Mouse (Mus musculus): ENCODE results near the gene Lypd8. TPM values are rescaled to one million over a fixed set of nuclear protein-coding genes. Genes with fewer than 3 reads are reported as not detected.

Gene Lypd8
- polyA plus RNA-seq, 1 experiment from 2014 or later = not detected

DNA sequence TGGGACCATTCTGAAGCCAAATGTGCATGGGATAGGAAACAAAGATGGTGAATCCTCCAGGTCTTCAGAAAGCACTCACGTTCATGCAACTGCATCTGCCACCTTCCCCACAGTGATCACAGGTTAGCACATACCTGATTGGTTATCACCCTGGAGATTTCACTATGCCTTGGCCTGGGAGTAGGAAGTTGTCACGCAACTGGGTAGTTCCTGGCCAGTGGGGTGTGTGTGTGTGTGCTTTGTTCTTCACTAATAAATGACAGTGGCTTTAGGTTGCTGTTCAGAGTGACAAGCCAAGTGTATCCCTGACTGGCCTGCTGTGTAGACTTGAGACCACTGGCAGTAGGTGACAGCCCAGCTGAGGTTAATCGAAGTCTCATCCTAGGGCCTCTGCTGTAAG, 53.4 kb downstream of the Lypd8 start, which contains the start of gene Gm12253:
Gene Gm12253, plus strand, starts transcription at position 301 of the 400 bp plus-strand sequence.
- Histone ChIP-seq H3K36me3 (replicated peaks; ENCODE audit: control insufficient read depth, insufficient read depth) (no peaks in the 10 kb centered on the region), H3K27ac (no peak within 1 kb of the TSS), H3K9ac (no peak within 1 kb of the TSS), H3K4me3 (replicated peaks; ENCODE audit: low read length) (no peak within 1 kb of the TSS), H3K4me1 (replicated peaks; ENCODE audit: control insufficient read depth, insufficient read depth, low read length) (no peaks in the 10 kb centered on the region), H3K27me3 (ENCODE audit: control insufficient read depth, insufficient read depth, low read length) (no peaks in the 10 kb centered on the region), H3K9me3 (ENCODE audit: control insufficient read depth, low read length) (no peaks in the 10 kb centered on the region), H3K4me2 (replicated peaks) (no peak within 1 kb of the TSS)
- ATAC-seq (ENCODE audit: low FRiP score) (no peak), DNase-seq (ENCODE audit: low spot score) (no peak)
- 87% methylated on average over 3 of the region's 3 CpGs for WGBS

DNA sequence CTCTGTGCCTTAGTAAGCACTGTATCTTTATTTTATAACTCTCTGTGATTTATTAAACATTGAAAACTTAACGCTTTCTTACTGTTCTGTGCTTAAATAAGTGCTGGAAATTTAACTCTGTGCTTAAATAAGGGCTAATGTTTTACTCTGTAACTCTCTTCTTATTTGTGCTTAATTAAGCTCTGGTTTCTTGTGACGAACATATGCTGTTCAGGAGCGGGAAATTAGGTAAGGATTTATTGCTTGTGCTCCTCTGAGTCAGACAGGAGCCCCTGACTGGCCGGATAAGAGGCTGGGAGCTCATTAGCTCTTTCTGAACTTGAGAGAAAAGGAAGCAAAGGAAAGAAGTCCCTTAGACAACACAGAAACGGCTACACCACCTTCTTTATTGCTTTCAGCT, 59.0 kb downstream of the Lypd8 start:
- no peak overlapping the region for H3K9ac ChIP-seq
- no peak for DNase-seq (ENCODE audit: low spot score)

More for the DNA sequence above, 59.0 kb downstream of the Lypd8 start:
- Histone ChIP-seq H3K9me3 (ENCODE audit: control insufficient read depth, low read length) (no peaks in the 10 kb centered on the region), H3K27me3 (ENCODE audit: control insufficient read depth, insufficient read depth, low read length) (no peaks in the 10 kb centered on the region), H3K27ac (no peak overlapping the region), H3K4me3 (replicated peaks; ENCODE audit: low read length) (no peak overlapping the region), H3K4me2 (replicated peaks) (no peak overlapping the region), H3K4me1 (replicated peaks; ENCODE audit: control insufficient read depth, insufficient read depth, low read length) (no peaks in the 10 kb centered on the region), H3K36me3 (replicated peaks; ENCODE audit: control insufficient read depth, insufficient read depth) (no peaks in the 10 kb centered on the region)
- WGBS = 67% methylated on average over 5 of the region's 5 CpGs
- ATAC-seq (ENCODE audit: low FRiP score) = no peak

Other genes starting within 250 kb of the Lypd8 start
- 12.5 and 15.5 TPM in 2 replicates for gene Gemin5, start 210.5 kb upstream of the Lypd8 start, polyA plus RNA-seq (2014; fragmentation: Nextera tagmentation; extraction: Ambion mirVana)
- 86.9 and 98.4 TPM in 2 replicates for gene Mrpl22, start 207.4 kb upstream of the Lypd8 start, polyA plus RNA-seq (2014; fragmentation: Nextera tagmentation; extraction: Ambion mirVana)
- gene Igtp, start 179.5 kb upstream of the Lypd8 start, polyA plus RNA-seq (2014; fragmentation: Nextera tagmentation; extraction: Ambion mirVana) = 1.5 and 2.4 TPM in 2 replicates
- 0.94 and 1.4 TPM in 2 replicates for gene Irgm2, start 179.4 kb upstream of the Lypd8 start, polyA plus RNA-seq (2014; fragmentation: Nextera tagmentation; extraction: Ambion mirVana)
- gene 4930438A08Rik, start 104.2 kb upstream of the Lypd8 start, polyA plus RNA-seq (2014; fragmentation: Nextera tagmentation; extraction: Ambion mirVana) = not detected in 2 replicates
- 13.5 and 16.2 TPM in 2 replicates for gene Zfp692, start 72.0 kb upstream of the Lypd8 start, polyA plus RNA-seq (2014; fragmentation: Nextera tagmentation; extraction: Ambion mirVana)
- 38.3 and 44.3 TPM in 2 replicates for gene Zfp672, start 48.7 kb upstream of the Lypd8 start, polyA plus RNA-seq (2014; fragmentation: Nextera tagmentation; extraction: Ambion mirVana)
- gene Sh3bp5l, start 48.3 kb upstream of the Lypd8 start, polyA plus RNA-seq (2014; fragmentation: Nextera tagmentation; extraction: Ambion mirVana) = 34.3 and 36.5 TPM in 2 replicates
- gene 1810065E05Rik, start 42.1 kb downstream of the Lypd8 start, polyA plus RNA-seq (2014; fragmentation: Nextera tagmentation; extraction: Ambion mirVana) = not detected in 2 replicates
- gene Gm12253, start 53.5 kb downstream of the Lypd8 start, polyA plus RNA-seq (2014; fragmentation: Nextera tagmentation; extraction: Ambion mirVana) = not detected in 2 replicates
- gene Lypd9, start 73.9 kb downstream of the Lypd8 start, polyA plus RNA-seq (2014; fragmentation: Nextera tagmentation; extraction: Ambion mirVana) = not detected in 2 replicates
- gene Olfr30, start 83.2 kb downstream of the Lypd8 start, polyA plus RNA-seq (2014; fragmentation: Nextera tagmentation; extraction: Ambion mirVana) = not detected in 2 replicates
- not detected in 2 replicates for gene Olfr332, start 113.5 kb downstream of the Lypd8 start, polyA plus RNA-seq (2014; fragmentation: Nextera tagmentation; extraction: Ambion mirVana)
- gene Olfr331, start 123.5 kb downstream of the Lypd8 start, polyA plus RNA-seq (2014; fragmentation: Nextera tagmentation; extraction: Ambion mirVana) = not detected in 2 replicates
- not detected in 2 replicates for gene Olfr330, start 155.8 kb downstream of the Lypd8 start, polyA plus RNA-seq (2014; fragmentation: Nextera tagmentation; extraction: Ambion mirVana)
- 0.12 TPM in 1 of 2 replicates, not detected in the other for gene Olfr329-ps, start 167.4 kb downstream of the Lypd8 start, polyA plus RNA-seq (2014; fragmentation: Nextera tagmentation; extraction: Ambion mirVana)
- gene Olfr328, start 176.6 kb downstream of the Lypd8 start, polyA plus RNA-seq (2014; fragmentation: Nextera tagmentation; extraction: Ambion mirVana) = 0.12 TPM in 1 of 2 replicates, not detected in the other
- gene Olfr224, start 191.5 kb downstream of the Lypd8 start, polyA plus RNA-seq (2014; fragmentation: Nextera tagmentation; extraction: Ambion mirVana) = not detected in 2 replicates
- gene Olfr325, start 198.7 kb downstream of the Lypd8 start, polyA plus RNA-seq (2014; fragmentation: Nextera tagmentation; extraction: Ambion mirVana) = not detected in 2 replicates
- gene Olfr324, start 216.1 kb downstream of the Lypd8 start, polyA plus RNA-seq (2014; fragmentation: Nextera tagmentation; extraction: Ambion mirVana) = 0.25 TPM in 1 of 2 replicates, not detected in the other
- gene 2210407C18Rik, start 237.0 kb downstream of the Lypd8 start, polyA plus RNA-seq (2014; fragmentation: Nextera tagmentation; extraction: Ambion mirVana) = not detected in 2 replicates